Mouse (Mus musculus): ENCODE results near the gene Ntrk2.

Ntrk2 gene

GRCm38 (mm10) chr13:58806397-58806892, at the start of gene Ntrk2:
Gene Ntrk2 (plus strand): TSS chr13:58806569.
- peak; percentile 34 for DNase-seq

GRCm38 (mm10) chr13:58761003-58761630, 45.3 kb upstream of the Ntrk2 start:
- DNase-seq = no peak

GRCm38 (mm10) chr13:58768258-58768657, 38.1 kb upstream of the Ntrk2 start:
- no peak for DNase-seq

GRCm38 (mm10) chr13:58769438-58769837, 36.9 kb upstream of the Ntrk2 start:
- DNase-seq = no peak

- DNase-seq = no peak
Observed at GRCm38 (mm10) chr13:58779261-58779660, 27.1 kb upstream of the Ntrk2 start.

- DNase-seq = no peak
Observed at GRCm38 (mm10) chr13:58786476-58786875, 19.9 kb upstream of the Ntrk2 start.

GRCm38 (mm10) chr13:58790741-58791140, 15.6 kb upstream of the Ntrk2 start:
- no peak for DNase-seq

- DNase-seq = no peak
Observed at GRCm38 (mm10) chr13:58797386-58797785, 9.0 kb upstream of the Ntrk2 start.

- DNase-seq = no peak
Observed at GRCm38 (mm10) chr13:58801291-58801690, 5.1 kb upstream of the Ntrk2 start.

GRCm38 (mm10) chr13:58803882-58804281, 2.5 kb upstream of the Ntrk2 start:
- DNase-seq = no peak

GRCm38 (mm10) chr13:58805833-58806232, 536 bp upstream of the Ntrk2 start:
- no peak for DNase-seq

GRCm38 (mm10) chr13:58806896-58807628, 693 bp downstream of the Ntrk2 start:
- no peak for DNase-seq

- DNase-seq = no peak
Observed at GRCm38 (mm10) chr13:58807629-58808363, 1.4 kb downstream of the Ntrk2 start.

GRCm38 (mm10) chr13:58808381-58808821, 2.0 kb downstream of the Ntrk2 start:
- DNase-seq = no peak

GRCm38 (mm10) chr13:58809930-58810329, 3.6 kb downstream of the Ntrk2 start:
- DNase-seq = no peak

GRCm38 (mm10) chr13:58824752-58825151, 18.4 kb downstream of the Ntrk2 start:
- no peak for DNase-seq

GRCm38 (mm10) chr13:58826356-58827197, 20.2 kb downstream of the Ntrk2 start:
- no peak for DNase-seq

GRCm38 (mm10) chr13:58831999-58832398, 25.6 kb downstream of the Ntrk2 start:
- DNase-seq = no peak

- no peak for DNase-seq
Observed at GRCm38 (mm10) chr13:58834726-58835125, 28.4 kb downstream of the Ntrk2 start.

- no peak for DNase-seq
Observed at GRCm38 (mm10) chr13:58836891-58837290, 30.5 kb downstream of the Ntrk2 start.

GRCm38 (mm10) chr13:58838110-58838509, 31.7 kb downstream of the Ntrk2 start:
- no peak for DNase-seq

- no peak for DNase-seq
Observed at GRCm38 (mm10) chr13:58840731-58841359, 34.5 kb downstream of the Ntrk2 start.

Data from thymus, postnatal 14 days (tissue).